Mouse (Mus musculus) megakaryocyte, embryonic 14.5 days (primary cell): ENCODE measurements at regions not wholly inside any gene's neighbourhood (a gene's known extent, or its start where the extent isn't known, plus 50 kb on each side); places are given as distances from the start of the nearest gene placed in this dataset.

Experiments used
- FLI1 ChIP-seq: IDR thresholded peaks from 2 replicates; pipeline ENCODE4 v1.6.1; 2012; ENCODE audit warnings: low read length, inconsistent platforms, mixed read lengths
- GATA1 ChIP-seq: IDR thresholded peaks from 3 replicates; pipeline ENCODE4 v1.6.1; 2012; ENCODE audit warnings: mixed read lengths, low read length, inconsistent platforms, borderline replicate concordance

GRCm38 (mm10) chr1:128667121-128667762 lies 75.1 kb upstream of the Cxcr4 start:
- no peak for TF ChIP-seq FLI1
- no peak for TF ChIP-seq GATA1
